Mouse (Mus musculus) megakaryocyte, embryonic 14.5 days (primary cell): ENCODE measurements at regions not wholly inside any gene's neighbourhood (a gene's known extent, or its start where the extent isn't known, plus 50 kb on each side); places are given as distances from the start of the nearest gene placed in this dataset.

Source experiments
- FLI1 ChIP-seq: IDR thresholded peaks from 2 replicates; pipeline ENCODE4 v1.6.1; 2012; ENCODE audit warnings: low read length, inconsistent platforms, mixed read lengths
- GATA1 ChIP-seq: IDR thresholded peaks from 3 replicates; pipeline ENCODE4 v1.6.1; 2012; ENCODE audit warnings: mixed read lengths, low read length, inconsistent platforms, borderline replicate concordance

DNA sequence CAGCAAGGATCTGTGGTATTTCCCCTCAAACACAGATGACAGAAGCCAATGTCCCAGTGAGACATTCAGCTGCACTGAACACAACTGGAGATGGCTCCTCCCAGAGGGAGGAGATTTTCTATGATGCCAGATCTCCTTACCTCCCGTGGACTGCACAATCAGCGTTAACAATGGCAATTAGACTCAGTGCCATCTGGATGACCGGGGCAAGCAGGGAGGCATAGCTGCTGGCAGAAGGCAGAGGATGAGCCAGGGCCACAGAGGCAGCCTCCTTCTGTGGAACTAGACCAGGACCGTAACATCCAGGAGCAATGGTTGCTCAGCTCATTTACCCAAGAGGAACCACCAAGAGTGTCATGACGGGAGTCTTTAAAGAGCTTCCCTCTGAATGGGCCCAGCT lies 73.2 kb upstream of the Pcdh8 start:
- TF ChIP-seq FLI1 (no peak), GATA1 (no peak)
